Mouse (Mus musculus): ENCODE results near the gene Higd1c. TPM values are rescaled to one million over a fixed set of nuclear protein-coding genes. Genes with fewer than 3 reads are reported as not detected.
"Not testable (repeated sequence)": the region's sequence is repeated elsewhere in the genome, so short reads cannot be mapped to it uniquely, and the experiment has no call there.

The Higd1c gene
- total RNA-seq, 4 experiments from 2014 or later = not detected

- no peak for DNase-seq (ENCODE audit: low spot score in 2 of 2)
Observed at GRCm38 (mm10) chr15:100410918-100411672, 46.8 kb downstream of the Higd1c start.

- DNase-seq (ENCODE audit: low spot score in 2 of 2) = no peak
Observed at GRCm38 (mm10) chr15:100411731-100412130, 47.4 kb downstream of the Higd1c start.

DNA sequence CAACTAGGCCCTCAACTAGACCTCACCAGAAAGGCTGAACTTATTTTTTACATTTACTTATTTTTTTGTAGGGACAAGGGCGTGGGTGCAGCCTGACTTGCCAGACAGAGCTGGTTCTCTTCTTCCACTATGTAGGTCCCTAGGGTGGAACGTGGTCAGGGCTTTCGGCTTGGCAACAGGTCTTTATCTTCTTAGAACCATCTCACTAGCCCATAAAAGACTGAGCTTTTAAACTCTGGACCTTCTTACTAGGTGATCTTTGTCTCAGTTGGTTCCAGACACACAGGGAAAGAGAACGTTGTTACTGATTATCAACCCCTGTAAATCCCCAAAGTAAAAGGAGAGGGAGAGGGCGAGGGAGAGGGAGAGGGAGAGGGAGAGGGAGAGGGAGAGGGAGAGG is 49.0 kb downstream of the Higd1c start:
- no peak for DNase-seq (ENCODE audit: low spot score in 2 of 2)

DNA sequence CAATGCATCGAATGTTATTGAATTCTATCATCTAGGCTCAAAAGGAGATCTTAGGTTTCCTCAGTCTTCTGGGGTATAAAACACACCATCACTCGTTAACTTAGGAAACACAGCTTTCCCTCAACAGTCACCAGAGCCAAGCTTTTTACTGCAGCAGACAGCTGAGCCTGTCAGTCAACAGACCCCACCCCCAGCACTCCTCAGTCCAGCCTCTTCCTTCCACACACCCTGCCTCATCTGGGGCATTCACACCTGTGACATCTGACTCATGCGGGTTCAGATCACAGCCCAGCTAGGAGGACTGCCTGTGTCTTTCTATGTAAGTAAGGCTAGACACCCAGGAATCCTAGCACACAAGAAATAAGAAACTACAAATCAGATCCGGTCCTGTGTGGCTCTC is 49.7 kb downstream of the Higd1c start:
- DNase-seq (ENCODE audit: low spot score in 2 of 2) = no peak

GRCm38 (mm10) chr15:100414942-100415341 is 50.6 kb downstream of the Higd1c start:
- no peak for DNase-seq (ENCODE audit: low spot score in 2 of 2)

DNA sequence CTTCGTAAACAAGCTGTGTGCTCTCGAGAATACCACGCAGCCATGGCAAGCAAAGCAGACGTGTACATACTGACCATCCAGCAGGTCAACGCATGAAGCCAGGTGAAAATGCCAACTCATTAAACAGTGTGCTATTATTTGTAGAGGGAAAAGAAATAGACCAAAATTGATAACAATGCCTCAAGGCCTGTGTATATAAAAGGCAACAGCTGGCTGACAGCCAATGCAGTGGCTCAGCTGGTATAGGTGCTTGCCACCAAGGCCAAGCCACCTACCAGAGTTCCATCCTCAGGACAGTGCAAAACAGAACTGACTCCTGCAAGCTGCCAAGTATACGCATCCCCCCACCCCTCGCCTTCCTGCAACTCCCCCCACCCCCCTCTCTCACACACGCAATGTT is 51.3 kb downstream of the Higd1c start:
- DNase-seq (ENCODE audit: low spot score in 2 of 2) = no peak

GRCm38 (mm10) chr15:100417854-100418450 is 53.6 kb downstream of the Higd1c start:
- DNase-seq (ENCODE audit: low spot score in 2 of 2) = no peak

DNA sequence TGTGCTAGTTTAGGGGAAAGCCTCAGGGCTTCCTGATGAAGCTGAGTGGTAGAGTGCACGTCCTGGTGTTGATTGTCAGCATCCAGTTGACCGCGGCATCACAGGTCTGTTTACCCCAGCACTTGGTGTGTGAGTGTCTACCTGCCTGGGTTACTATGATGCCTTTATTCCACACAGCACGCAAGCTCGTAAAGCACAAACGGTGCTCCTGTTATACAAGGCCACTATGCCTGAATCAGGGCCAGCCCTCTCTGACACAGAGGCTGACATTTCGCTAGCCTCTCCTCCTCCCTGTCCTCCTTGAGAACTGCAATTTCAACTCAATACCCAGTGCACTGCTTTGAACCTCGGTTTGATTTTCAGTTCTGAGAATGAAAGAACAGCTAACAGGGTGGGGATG is 55.0 kb downstream of the Higd1c start:
- no peak for DNase-seq (ENCODE audit: low spot score in 2 of 2)

DNA sequence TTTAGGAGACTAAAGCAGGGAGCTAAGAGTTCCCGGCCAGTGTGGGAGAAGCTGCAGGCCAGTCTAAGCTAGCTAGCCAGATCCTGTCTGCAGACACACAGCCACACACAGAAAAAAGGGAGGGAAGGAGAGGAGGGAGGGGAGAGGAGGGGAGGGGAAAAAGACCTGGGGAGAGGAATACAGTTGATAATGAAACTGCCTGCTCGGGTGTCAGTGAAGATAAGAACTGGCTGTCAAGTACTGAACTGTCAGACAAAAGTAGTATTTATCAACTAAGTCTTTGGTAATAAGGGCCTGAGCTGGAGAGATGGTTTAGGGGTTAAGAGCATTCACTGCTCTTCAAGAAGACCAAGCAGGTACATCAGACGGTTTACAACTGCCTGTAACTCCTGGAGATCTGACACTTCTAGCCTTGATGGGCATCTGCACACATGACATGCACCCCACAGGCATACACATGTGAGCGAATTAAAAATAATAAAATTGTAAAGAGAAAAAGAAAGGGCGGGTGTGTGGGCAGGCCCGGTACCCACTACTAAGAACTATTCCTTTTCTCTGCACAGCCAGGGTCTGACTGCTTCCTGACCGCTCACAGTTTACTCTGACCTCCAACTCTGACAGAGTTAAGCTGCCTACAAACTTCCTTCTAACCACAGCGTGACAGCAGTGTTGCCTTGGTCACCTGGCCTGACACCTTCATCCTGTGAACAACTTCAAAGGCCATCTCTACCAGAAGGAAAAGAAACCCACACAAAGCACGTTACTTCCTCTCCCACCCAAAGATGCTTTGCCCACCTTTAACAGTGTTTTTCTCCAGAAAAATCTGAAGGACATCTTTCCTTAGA is 55.8 kb downstream of the Higd1c start:
- DNase-seq (ENCODE audit: low spot score in 2 of 2) = no peak

- no peak for DNase-seq (ENCODE audit: low spot score in 2 of 2)
Observed at GRCm38 (mm10) chr15:100421059-100421757, 56.9 kb downstream of the Higd1c start.

GRCm38 (mm10) chr15:100421758-100422197 is 57.4 kb downstream of the Higd1c start, which contains the start of gene Gm5475:
Gm5475 (plus strand) TSS chr15:100422147.
- not testable (repeated sequence) for DNase-seq (ENCODE audit: low spot score in 2 of 2)

DNA sequence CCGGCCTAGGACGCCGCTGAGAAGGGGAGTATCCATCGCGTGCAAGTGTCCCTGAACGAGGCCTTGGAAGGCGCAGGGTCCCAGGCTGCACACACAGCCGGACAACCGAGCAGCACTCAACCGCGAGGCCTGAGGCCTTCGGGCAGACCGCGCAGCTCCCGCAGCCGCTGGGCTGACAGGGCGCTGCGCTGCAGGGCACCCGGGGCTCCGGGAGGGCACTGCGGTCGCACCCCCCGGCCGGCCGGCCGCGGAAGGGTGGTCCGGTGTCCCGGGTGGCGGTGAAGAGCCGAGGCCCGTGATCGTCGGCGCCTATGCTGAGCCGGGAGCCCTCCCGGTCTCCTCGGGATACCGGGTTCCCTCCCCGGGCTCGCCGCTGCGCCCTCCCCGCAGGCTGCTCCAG is 58.1 kb downstream of the Higd1c start:
- DNase-seq (ENCODE audit: low spot score in 2 of 2) = no peak

GRCm38 (mm10) chr15:100422899-100423860 is 58.8 kb downstream of the Higd1c start:
- DNase-seq (ENCODE audit: low spot score in 2 of 2) = peak; percentile 84 to 96

DNA sequence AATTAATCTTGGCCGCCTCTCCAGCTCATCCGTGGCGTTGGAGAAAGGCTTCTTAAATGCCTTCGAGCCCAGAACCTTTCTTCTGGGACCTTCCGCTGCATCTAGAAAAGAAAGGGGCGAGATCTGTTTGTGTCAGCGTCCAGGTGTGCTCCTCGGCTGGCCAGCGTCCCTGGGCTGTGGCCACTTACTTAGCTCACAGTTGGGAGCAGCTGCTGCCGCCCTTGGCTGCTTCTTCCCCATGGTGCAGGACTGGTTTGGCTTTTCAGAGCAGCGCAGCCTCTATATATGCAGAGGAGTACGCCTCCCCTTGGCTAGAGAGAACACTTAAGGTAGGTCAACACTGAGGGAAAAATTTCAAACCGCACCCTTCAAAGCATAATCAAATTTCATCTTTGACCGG is 59.6 kb downstream of the Higd1c start:
- no peak for DNase-seq (ENCODE audit: low spot score in 2 of 2)

- no peak for DNase-seq (ENCODE audit: low spot score in 2 of 2)
Observed at GRCm38 (mm10) chr15:100424396-100425122, 60.2 kb downstream of the Higd1c start, which contains the start of gene Slc11a2. Slc11a2 (minus strand) TSS chr15:100425072.

GRCm38 (mm10) chr15:100428296-100428905 is 64.1 kb downstream of the Higd1c start:
- DNase-seq (ENCODE audit: low spot score in 2 of 2) = no peak

DNA sequence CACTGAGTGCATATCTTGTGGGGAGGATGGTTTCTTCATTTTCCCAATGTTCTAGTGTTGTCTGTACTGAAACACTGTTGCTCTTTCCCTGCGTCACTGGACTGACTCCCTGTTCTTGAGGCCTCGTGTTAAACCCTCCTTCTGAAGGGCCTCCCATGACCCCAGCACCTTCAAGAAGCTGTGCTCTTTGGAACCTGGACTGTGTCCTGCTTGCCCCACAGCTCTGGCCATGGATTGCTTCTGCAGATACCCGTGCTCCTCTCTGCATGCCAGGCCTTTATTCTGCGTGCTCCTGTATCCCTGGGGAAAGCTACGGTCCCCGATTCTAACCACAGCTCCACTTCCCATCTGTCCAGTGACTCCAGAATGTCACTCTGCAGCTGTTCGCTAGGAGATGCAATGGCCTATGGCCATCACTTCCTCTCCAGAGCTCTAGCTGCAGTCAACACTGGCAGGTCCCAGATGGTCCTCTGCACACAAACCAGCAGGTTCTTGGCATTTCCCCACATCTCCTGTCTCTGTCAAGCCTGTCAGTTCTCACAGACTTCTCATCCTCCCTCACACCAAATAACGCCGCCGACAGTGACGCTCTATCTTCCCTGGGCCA is 65.7 kb downstream of the Higd1c start:
- DNase-seq (ENCODE audit: low spot score in 2 of 2) = no peak

DNA sequence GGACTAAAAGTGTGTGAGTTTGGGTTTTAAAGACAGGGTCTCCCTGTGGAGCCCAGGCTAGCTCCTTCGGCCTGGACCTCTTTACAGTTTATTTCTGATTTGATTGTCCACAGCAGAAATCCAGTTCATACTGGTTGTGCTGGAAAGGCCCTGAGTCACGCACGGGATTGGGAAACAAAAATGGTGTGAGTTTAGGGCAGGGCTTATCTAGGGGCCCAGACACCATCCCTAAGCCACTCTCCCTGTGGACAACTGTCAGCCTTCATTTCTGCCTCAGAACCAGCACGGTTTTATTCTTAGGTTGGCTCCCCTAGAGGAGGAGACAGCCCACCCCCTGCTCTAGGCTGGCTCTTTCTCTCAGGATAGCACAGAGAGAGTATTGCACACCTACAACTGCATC is 68.9 kb downstream of the Higd1c start:
- DNase-seq (ENCODE audit: low spot score in 2 of 2) = no peak
